Mouse (Mus musculus): ENCODE measurements at regions not wholly inside any gene's neighbourhood (a gene's known extent, or its start where the extent isn't known, plus 50 kb on each side); places are given as distances from the start of the nearest gene placed in this dataset.

DNA sequence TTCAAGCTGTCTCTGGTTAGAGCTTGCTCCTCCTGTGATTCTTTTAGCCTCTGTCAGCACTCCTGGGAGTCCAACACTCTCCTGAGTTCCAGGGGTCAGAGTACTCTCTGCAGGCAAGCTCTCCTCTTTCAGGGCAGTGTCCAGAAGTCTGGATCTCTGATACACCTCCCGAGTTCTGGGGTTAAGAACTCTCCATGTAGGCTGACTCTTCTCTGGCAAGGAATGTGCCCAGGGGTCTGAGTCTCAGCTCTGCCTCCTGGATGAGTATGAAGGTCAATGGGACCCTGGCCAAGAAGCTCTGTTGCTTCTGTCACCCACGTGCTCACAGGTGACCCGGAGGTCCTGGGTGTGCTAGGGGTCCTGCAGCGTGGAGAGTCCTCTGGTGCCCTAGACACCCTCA lies 1146.2 kb upstream of the Gm38303 start:
- peak; percentile 9 for DNase-seq

DNA sequence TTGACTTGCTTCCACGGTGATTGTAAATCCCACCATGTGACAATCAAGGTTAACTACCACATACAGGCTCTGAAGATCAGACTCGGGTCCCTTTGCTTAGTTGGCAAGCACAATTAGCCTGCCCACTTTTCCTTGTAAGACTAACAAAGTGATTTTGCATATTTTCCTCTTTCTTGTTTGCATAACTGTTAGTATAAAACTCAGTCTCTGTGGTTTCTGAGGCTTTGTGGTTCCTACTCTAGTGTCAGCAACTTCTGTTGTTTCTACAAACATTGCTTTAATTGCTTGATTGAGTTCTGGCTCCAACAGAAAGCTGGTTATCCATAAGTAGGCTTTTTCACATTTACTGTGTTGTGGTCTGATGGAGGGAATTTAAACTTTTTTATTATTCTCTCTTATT lies 1121.4 kb upstream of the Gm38303 start:
- DNase-seq = no peak

DNA sequence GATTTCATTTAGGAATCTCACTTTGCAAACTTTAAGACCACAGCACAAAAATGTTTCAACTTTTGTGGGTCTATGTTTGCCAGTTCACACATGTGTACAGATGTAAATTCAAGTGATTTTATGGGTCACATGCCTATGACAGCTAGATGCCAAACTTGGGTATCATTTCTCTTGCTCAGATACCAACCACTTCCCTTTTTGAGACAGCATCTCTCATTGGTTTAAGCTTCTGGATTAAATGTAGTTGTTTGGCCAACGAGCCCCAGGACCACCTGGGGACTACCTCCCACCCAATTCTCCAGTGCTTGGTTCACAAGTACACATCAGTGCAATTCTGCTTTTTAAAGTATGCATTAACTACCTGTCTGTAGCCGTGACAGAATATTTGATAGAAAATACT lies 1120.7 kb upstream of the Gm38303 start:
- no peak for DNase-seq

Measured in kidney, postnatal 10 days (tissue).